Mouse (Mus musculus): ENCODE data around the gene Zfp609. TPM values are rescaled to one million over a fixed set of nuclear protein-coding genes. Genes with fewer than 3 reads are reported as not detected.

Gene Zfp609
- polyA plus RNA-seq, 1 experiment = 47.0 TPM

DNA sequence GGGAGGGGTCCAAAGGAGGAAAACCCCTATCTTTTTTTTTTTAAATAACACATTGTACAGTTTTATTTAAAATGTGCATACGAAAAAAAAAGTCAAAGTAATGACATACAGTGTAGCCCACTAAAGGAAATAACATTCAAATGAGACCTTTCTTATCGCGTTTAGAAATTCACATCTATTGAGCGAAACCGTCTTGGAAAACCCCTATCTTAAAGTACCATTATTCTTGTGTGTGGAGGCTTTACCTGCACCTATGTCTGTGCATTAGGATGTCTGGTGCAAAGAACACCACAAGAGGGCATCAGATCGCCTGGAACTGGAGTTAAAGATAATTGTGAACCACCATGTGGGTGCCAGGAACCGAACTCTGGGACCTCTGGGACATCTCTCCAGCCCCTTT lies 53.6 kb downstream of the Zfp609 start:
- Histone ChIP-seq H3K9ac (ENCODE audit: low read depth, poor library complexity, severe bottlenecking) (no peak overlapping the region), H3K4me1 (ENCODE audit: control insufficient read depth, insufficient read depth, low read length) (peaks cover 4% of the 10 kb centered on the region), H3K36me3 (ENCODE audit: control insufficient read depth, insufficient read depth, low read length, poor library complexity, severe bottlenecking) (no peaks in the 10 kb centered on the region), H3K27ac (ENCODE audit: insufficient read depth, low read length) (no peak overlapping the region), H3K4me3 (ENCODE audit: low read depth, low read length) (no peak overlapping the region), H3K27me3 (ENCODE audit: control insufficient read depth, insufficient read depth, low read length, poor library complexity, severe bottlenecking) (no peaks in the 10 kb centered on the region), H3K9me3 (replicated peaks; ENCODE audit: control insufficient read depth, insufficient read depth, low read length, poor library complexity, severe bottlenecking) (no peaks in the 10 kb centered on the region)
- TF ChIP-seq EP300 (IDR thresholded peaks at IDR 0.05; ENCODE audit: insufficient read depth, low read depth, low read length) = no peak
- no peak for TF ChIP-seq CTCF (IDR thresholded peaks at IDR 0.05; ENCODE audit: low read depth, low read length)
- TF ChIP-seq POLR2A (IDR thresholded peaks at IDR 0.05; ENCODE audit: insufficient read depth, low read length) = no peak

- no peak for TF ChIP-seq EP300 (IDR thresholded peaks at IDR 0.05; ENCODE audit: insufficient read depth, low read depth, low read length)
- TF ChIP-seq CTCF (IDR thresholded peaks at IDR 0.05; ENCODE audit: low read depth, low read length) = no peak
- TF ChIP-seq POLR2A (IDR thresholded peaks at IDR 0.05; ENCODE audit: insufficient read depth, low read length) = no peak
- no peak overlapping the region for H3K4me3 ChIP-seq (ENCODE audit: low read depth, low read length)
- no peaks in the 10 kb centered on the region for H3K36me3 ChIP-seq (ENCODE audit: control insufficient read depth, insufficient read depth, low read length, poor library complexity, severe bottlenecking)
- H3K9ac ChIP-seq (ENCODE audit: low read depth, poor library complexity, severe bottlenecking) = no peak overlapping the region
- H3K9me3 ChIP-seq (replicated peaks; ENCODE audit: control insufficient read depth, insufficient read depth, low read length, poor library complexity, severe bottlenecking) = no peaks in the 10 kb centered on the region
- no peaks in the 10 kb centered on the region for H3K27me3 ChIP-seq (ENCODE audit: control insufficient read depth, insufficient read depth, low read length, poor library complexity, severe bottlenecking)
- H3K27ac ChIP-seq (ENCODE audit: insufficient read depth, low read length) = no peak overlapping the region
- peaks cover 4% of the 10 kb centered on the region for H3K4me1 ChIP-seq (ENCODE audit: control insufficient read depth, insufficient read depth, low read length)
Measured at GRCm38 (mm10) chr9:65771011-65771664, 56.2 kb downstream of the Zfp609 start.

GRCm38 (mm10) chr9:65762728-65763127 lies 64.6 kb downstream of the Zfp609 start:
- H3K4me1 ChIP-seq (ENCODE audit: control insufficient read depth, insufficient read depth, low read length) = no peaks in the 10 kb centered on the region
- no peak for TF ChIP-seq CTCF (IDR thresholded peaks at IDR 0.05; ENCODE audit: low read depth, low read length)
- TF ChIP-seq POLR2A (IDR thresholded peaks at IDR 0.05; ENCODE audit: insufficient read depth, low read length) = no peak
- TF ChIP-seq EP300 (IDR thresholded peaks at IDR 0.05; ENCODE audit: insufficient read depth, low read depth, low read length) = no peak
- no peak overlapping the region for H3K9ac ChIP-seq (ENCODE audit: low read depth, poor library complexity, severe bottlenecking)
- H3K4me3 ChIP-seq (ENCODE audit: low read depth, low read length) = no peak overlapping the region
- no peak overlapping the region for H3K27ac ChIP-seq (ENCODE audit: insufficient read depth, low read length)
- H3K9me3 ChIP-seq (replicated peaks; ENCODE audit: control insufficient read depth, insufficient read depth, low read length, poor library complexity, severe bottlenecking) = no peaks in the 10 kb centered on the region
- H3K36me3 ChIP-seq (ENCODE audit: control insufficient read depth, insufficient read depth, low read length, poor library complexity, severe bottlenecking) = no peaks in the 10 kb centered on the region
- no peaks in the 10 kb centered on the region for H3K27me3 ChIP-seq (ENCODE audit: control insufficient read depth, insufficient read depth, low read length, poor library complexity, severe bottlenecking)

DNA sequence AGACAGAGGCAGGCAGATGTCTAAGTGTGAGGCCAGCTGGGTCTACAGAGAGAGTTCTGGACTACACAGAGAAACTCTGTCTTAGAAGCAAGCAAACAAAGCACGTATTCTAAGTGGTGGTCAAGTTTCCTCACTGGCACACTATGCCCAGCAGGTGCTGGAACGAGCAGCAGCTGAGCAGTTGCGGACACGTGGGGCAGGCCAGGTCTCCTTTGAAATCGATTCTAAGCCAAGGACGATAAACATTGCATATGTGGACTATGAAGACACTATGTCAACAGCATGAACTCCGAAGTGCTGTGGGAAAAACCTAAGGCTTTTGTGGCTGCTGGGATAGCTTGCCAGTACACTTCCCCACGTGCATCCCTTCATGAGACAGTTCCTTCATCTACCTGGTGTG lies 67.4 kb downstream of the Zfp609 start:
- H3K4me3 ChIP-seq (ENCODE audit: low read depth, low read length) = no peak overlapping the region
- no peak for TF ChIP-seq EP300 (IDR thresholded peaks at IDR 0.05; ENCODE audit: insufficient read depth, low read depth, low read length)
- no peak for TF ChIP-seq POLR2A (IDR thresholded peaks at IDR 0.05; ENCODE audit: insufficient read depth, low read length)
- no peak for TF ChIP-seq CTCF (IDR thresholded peaks at IDR 0.05; ENCODE audit: low read depth, low read length)
- no peaks in the 10 kb centered on the region for H3K27me3 ChIP-seq (ENCODE audit: control insufficient read depth, insufficient read depth, low read length, poor library complexity, severe bottlenecking)
- H3K36me3 ChIP-seq (ENCODE audit: control insufficient read depth, insufficient read depth, low read length, poor library complexity, severe bottlenecking) = no peaks in the 10 kb centered on the region
- H3K4me1 ChIP-seq (ENCODE audit: control insufficient read depth, insufficient read depth, low read length) = no peaks in the 10 kb centered on the region
- no peak overlapping the region for H3K9ac ChIP-seq (ENCODE audit: low read depth, poor library complexity, severe bottlenecking)
- H3K9me3 ChIP-seq (replicated peaks; ENCODE audit: control insufficient read depth, insufficient read depth, low read length, poor library complexity, severe bottlenecking) = no peaks in the 10 kb centered on the region
- H3K27ac ChIP-seq (ENCODE audit: insufficient read depth, low read length) = no peak overlapping the region

DNA sequence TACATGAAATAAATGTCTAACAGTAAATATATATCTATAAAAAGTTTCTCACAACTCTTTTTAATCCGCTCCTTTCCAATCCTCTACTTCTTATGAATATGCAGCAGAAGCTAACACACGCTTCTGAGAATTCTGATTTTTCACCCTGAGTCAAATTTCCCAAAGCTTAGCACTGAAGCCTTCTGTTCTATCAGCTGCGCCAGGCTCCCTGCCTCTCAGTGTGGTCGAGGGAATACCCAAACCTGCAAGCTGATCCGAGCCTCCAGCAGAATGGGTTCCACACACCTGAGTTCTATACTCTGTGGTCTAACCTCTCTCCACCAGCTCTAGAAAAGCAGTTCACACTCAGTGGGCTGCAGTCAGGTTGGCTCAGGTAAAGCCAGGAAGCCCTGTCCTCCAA lies 68.1 kb downstream of the Zfp609 start:
- no peaks in the 10 kb centered on the region for H3K36me3 ChIP-seq (ENCODE audit: control insufficient read depth, insufficient read depth, low read length, poor library complexity, severe bottlenecking)

DNA sequence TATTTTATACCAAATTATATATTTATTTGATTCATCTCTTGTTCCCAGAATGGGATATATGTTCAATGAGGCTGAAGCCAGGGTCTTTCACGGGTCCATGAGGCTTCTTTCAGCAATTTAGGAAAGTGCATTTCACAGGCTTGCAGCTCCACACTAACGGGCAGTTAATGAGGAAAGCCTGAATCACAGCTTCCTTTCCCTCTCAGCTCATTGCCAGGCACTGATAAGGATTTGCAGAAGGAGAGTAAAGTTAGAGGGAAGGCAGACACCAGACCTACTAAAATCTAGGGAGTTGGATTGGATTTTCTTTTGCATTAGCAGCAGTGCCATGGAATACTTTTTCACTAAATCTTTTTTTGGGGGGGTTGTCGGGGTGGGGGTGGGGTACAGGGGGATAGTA lies 69.5 kb downstream of the Zfp609 start:
- no peaks in the 10 kb centered on the region for H3K27me3 ChIP-seq (ENCODE audit: control insufficient read depth, insufficient read depth, low read length, poor library complexity, severe bottlenecking)
- no peak overlapping the region for H3K27ac ChIP-seq (ENCODE audit: insufficient read depth, low read length)
- H3K9me3 ChIP-seq (replicated peaks; ENCODE audit: control insufficient read depth, insufficient read depth, low read length, poor library complexity, severe bottlenecking) = no peaks in the 10 kb centered on the region
- TF ChIP-seq POLR2A (IDR thresholded peaks at IDR 0.05; ENCODE audit: insufficient read depth, low read length) (no peak), CTCF (IDR thresholded peaks at IDR 0.05; ENCODE audit: low read depth, low read length) (no peak), EP300 (IDR thresholded peaks at IDR 0.05; ENCODE audit: insufficient read depth, low read depth, low read length) (no peak)
- H3K4me1 ChIP-seq (ENCODE audit: control insufficient read depth, insufficient read depth, low read length) = no peaks in the 10 kb centered on the region
- H3K36me3 ChIP-seq (ENCODE audit: control insufficient read depth, insufficient read depth, low read length, poor library complexity, severe bottlenecking) = no peaks in the 10 kb centered on the region
- H3K4me3 ChIP-seq (ENCODE audit: low read depth, low read length) = no peak overlapping the region
- H3K9ac ChIP-seq (ENCODE audit: low read depth, poor library complexity, severe bottlenecking) = no peak overlapping the region

More for the DNA sequence above, 68.1 kb downstream of the Zfp609 start:
- Histone ChIP-seq H3K4me1 (ENCODE audit: control insufficient read depth, insufficient read depth, low read length) (no peaks in the 10 kb centered on the region), H3K9ac (ENCODE audit: low read depth, poor library complexity, severe bottlenecking) (no peak overlapping the region), H3K9me3 (replicated peaks; ENCODE audit: control insufficient read depth, insufficient read depth, low read length, poor library complexity, severe bottlenecking) (no peaks in the 10 kb centered on the region), H3K27ac (ENCODE audit: insufficient read depth, low read length) (no peak overlapping the region), H3K27me3 (ENCODE audit: control insufficient read depth, insufficient read depth, low read length, poor library complexity, severe bottlenecking) (no peaks in the 10 kb centered on the region), H3K4me3 (ENCODE audit: low read depth, low read length) (no peak overlapping the region)
- TF ChIP-seq CTCF (IDR thresholded peaks at IDR 0.05; ENCODE audit: low read depth, low read length) = no peak
- TF ChIP-seq EP300 (IDR thresholded peaks at IDR 0.05; ENCODE audit: insufficient read depth, low read depth, low read length) = no peak
- no peak for TF ChIP-seq POLR2A (IDR thresholded peaks at IDR 0.05; ENCODE audit: insufficient read depth, low read length)

Data from ES-Bruce4 (cell line).